Mouse (Mus musculus): ENCODE data around the gene Fbxl17. TPM values are rescaled to one million over a fixed set of nuclear protein-coding genes. Genes with fewer than 3 reads are reported as not detected.

Gene Fbxl17
- polyA plus RNA-seq, 1 experiment from 2014 or later, result 3.3 TPM

GRCm38 (mm10) chr17:63242761-63243160, 257.1 kb downstream of the Fbxl17 start:
- no peak overlapping the region for H3K4me2 ChIP-seq (ENCODE audit: low read depth, low read length)
- no peak overlapping the region for H3K27ac ChIP-seq (ENCODE audit: low read depth)
- no peak overlapping the region for H3K4me3 ChIP-seq (ENCODE audit: low read depth, low read length)
- H3K4me1 ChIP-seq (ENCODE audit: insufficient read depth), result no peaks in the 10 kb centered on the region
- DNase-seq, result no peak
- H3K9me3 ChIP-seq (ENCODE audit: low read length), result no peaks in the 10 kb centered on the region
- no peaks in the 10 kb centered on the region for H3K36me3 ChIP-seq (replicated peaks; ENCODE audit: insufficient read depth, low read length)
- no peak for TF ChIP-seq CTCF (IDR thresholded peaks at IDR 0.05; ENCODE audit: low read depth)
- TF ChIP-seq EP300 (IDR thresholded peaks at IDR 0.05; ENCODE audit: low read depth), result no peak
- H3K9ac ChIP-seq (replicated peaks), result no peak overlapping the region
- no peaks in the 10 kb centered on the region for H3K27me3 ChIP-seq (ENCODE audit: insufficient read depth, low read length)
- ATAC-seq, result no peak
- 86% methylated on average over 3 of the region's 3 CpGs for WGBS (ENCODE audit: insufficient replicate concordance)

DNA sequence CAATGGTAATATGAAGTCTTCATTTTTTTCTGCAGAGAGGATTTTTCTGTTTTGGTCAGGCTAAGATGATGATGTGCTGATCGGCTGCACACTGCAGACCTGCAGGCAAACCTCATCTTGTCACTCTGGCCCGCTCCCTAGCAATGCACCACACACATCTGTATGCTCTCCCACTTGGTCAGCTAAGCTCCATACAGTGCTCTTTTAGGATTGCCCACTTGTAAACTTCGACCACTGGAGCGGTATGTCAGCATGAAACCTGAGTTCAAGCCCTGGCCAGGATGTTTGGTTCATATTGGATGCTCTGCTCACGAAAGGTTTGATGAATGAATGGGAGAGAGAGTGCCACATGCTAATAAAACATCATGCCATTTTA, 259.1 kb downstream of the Fbxl17 start:
- no peak for DNase-seq
- Histone ChIP-seq H3K27me3 (ENCODE audit: insufficient read depth, low read length) (no peaks in the 10 kb centered on the region), H3K4me1 (ENCODE audit: insufficient read depth) (no peaks in the 10 kb centered on the region), H3K9ac (replicated peaks) (no peak overlapping the region), H3K4me3 (ENCODE audit: low read depth, low read length) (no peak overlapping the region), H3K4me2 (ENCODE audit: low read depth, low read length) (no peak overlapping the region), H3K36me3 (replicated peaks; ENCODE audit: insufficient read depth, low read length) (no peaks in the 10 kb centered on the region), H3K9me3 (ENCODE audit: low read length) (no peaks in the 10 kb centered on the region), H3K27ac (ENCODE audit: low read depth) (no peak overlapping the region)
- WGBS (ENCODE audit: insufficient replicate concordance), result 84% methylated on average over 5 of the region's 5 CpGs
- TF ChIP-seq CTCF (IDR thresholded peaks at IDR 0.05; ENCODE audit: low read depth), result no peak
- TF ChIP-seq EP300 (IDR thresholded peaks at IDR 0.05; ENCODE audit: low read depth), result no peak
- ATAC-seq, result no peak

- Histone ChIP-seq H3K4me1 (ENCODE audit: insufficient read depth) (no peaks in the 10 kb centered on the region), H3K4me3 (ENCODE audit: low read depth, low read length) (no peak overlapping the region), H3K27me3 (ENCODE audit: insufficient read depth, low read length) (no peaks in the 10 kb centered on the region), H3K9ac (replicated peaks) (no peak overlapping the region), H3K4me2 (ENCODE audit: low read depth, low read length) (no peak overlapping the region), H3K36me3 (replicated peaks; ENCODE audit: insufficient read depth, low read length) (no peaks in the 10 kb centered on the region), H3K9me3 (ENCODE audit: low read length) (no peaks in the 10 kb centered on the region), H3K27ac (ENCODE audit: low read depth) (no peak overlapping the region)
- no peak for DNase-seq
- no peak for ATAC-seq
- 76% methylated on average over 9 of the region's 9 CpGs for WGBS (ENCODE audit: insufficient replicate concordance)
- TF ChIP-seq CTCF (IDR thresholded peaks at IDR 0.05; ENCODE audit: low read depth) (no peak), EP300 (IDR thresholded peaks at IDR 0.05; ENCODE audit: low read depth) (no peak)
These were observed 259.6 kb downstream of the Fbxl17 start for GRCm38 (mm10) chr17:63240021-63240730.

- no peaks in the 10 kb centered on the region for H3K36me3 ChIP-seq (replicated peaks; ENCODE audit: insufficient read depth, low read length)
- ATAC-seq (no peak), DNase-seq (no peak)
- H3K27me3 ChIP-seq (ENCODE audit: insufficient read depth, low read length), result no peaks in the 10 kb centered on the region
- no peak overlapping the region for H3K4me3 ChIP-seq (ENCODE audit: low read depth, low read length)
- H3K4me2 ChIP-seq (ENCODE audit: low read depth, low read length), result no peak overlapping the region
- H3K9ac ChIP-seq (replicated peaks), result no peak overlapping the region
- H3K9me3 ChIP-seq (ENCODE audit: low read length), result no peaks in the 10 kb centered on the region
- TF ChIP-seq CTCF (IDR thresholded peaks at IDR 0.05; ENCODE audit: low read depth) (no peak), EP300 (IDR thresholded peaks at IDR 0.05; ENCODE audit: low read depth) (no peak)
- no peak overlapping the region for H3K27ac ChIP-seq (ENCODE audit: low read depth)
- H3K4me1 ChIP-seq (ENCODE audit: insufficient read depth), result no peaks in the 10 kb centered on the region
These were observed 263.0 kb downstream of the Fbxl17 start for GRCm38 (mm10) chr17:63236846-63237245.

- Histone ChIP-seq H3K27ac (ENCODE audit: low read depth) (no peak overlapping the region), H3K9ac (replicated peaks) (no peak overlapping the region), H3K36me3 (replicated peaks; ENCODE audit: insufficient read depth, low read length) (no peaks in the 10 kb centered on the region), H3K27me3 (ENCODE audit: insufficient read depth, low read length) (no peaks in the 10 kb centered on the region), H3K4me2 (ENCODE audit: low read depth, low read length) (no peak overlapping the region), H3K4me3 (ENCODE audit: low read depth, low read length) (no peak overlapping the region), H3K4me1 (ENCODE audit: insufficient read depth) (no peaks in the 10 kb centered on the region), H3K9me3 (ENCODE audit: low read length) (no peaks in the 10 kb centered on the region)
- WGBS (ENCODE audit: insufficient replicate concordance), result 79% methylated on average over 8 of the region's 8 CpGs
- DNase-seq, result no peak
- no peak for ATAC-seq
- TF ChIP-seq CTCF (IDR thresholded peaks at IDR 0.05; ENCODE audit: low read depth) (no peak), EP300 (IDR thresholded peaks at IDR 0.05; ENCODE audit: low read depth) (no peak)
These were observed 263.6 kb downstream of the Fbxl17 start for GRCm38 (mm10) chr17:63236221-63236620.

- DNase-seq (no peak), ATAC-seq (no peak)
- Histone ChIP-seq H3K4me2 (ENCODE audit: low read depth, low read length) (no peak overlapping the region), H3K27me3 (ENCODE audit: insufficient read depth, low read length) (no peaks in the 10 kb centered on the region), H3K9ac (replicated peaks) (no peak overlapping the region), H3K27ac (ENCODE audit: low read depth) (no peak overlapping the region), H3K4me1 (ENCODE audit: insufficient read depth) (no peaks in the 10 kb centered on the region), H3K4me3 (ENCODE audit: low read depth, low read length) (no peak overlapping the region), H3K36me3 (replicated peaks; ENCODE audit: insufficient read depth, low read length) (no peaks in the 10 kb centered on the region), H3K9me3 (ENCODE audit: low read length) (no peaks in the 10 kb centered on the region)
- WGBS (ENCODE audit: insufficient replicate concordance), result 66% methylated on average over 3 of the region's 3 CpGs
- TF ChIP-seq CTCF (IDR thresholded peaks at IDR 0.05; ENCODE audit: low read depth), result no peak
- no peak for TF ChIP-seq EP300 (IDR thresholded peaks at IDR 0.05; ENCODE audit: low read depth)
These were observed 264.0 kb downstream of the Fbxl17 start for GRCm38 (mm10) chr17:63235821-63236220.
